Mouse (Mus musculus) left cerebral cortex, adult 6 months (tissue): ENCODE results near the gene Ngrn. TPM values are rescaled to one million over a fixed set of nuclear protein-coding genes. Genes with fewer than 3 reads are reported as not detected.

Source experiments
- long read RNA-seq, 2 experiments: library from polyadenylated mRNA; unstranded; transcript quantifications; one replicate each; pipeline ENCODE4 v2.0.0; 2019 to 2020
- polyA plus RNA-seq: library from polyadenylated mRNA; unstranded; fragments of <200 nt; fragmentation: Nextera tagmentation; gene quantifications from 2 replicates; pipeline ENCODE4 v1.2.3, GENCODE M21; 2021

Gene Ngrn
- 52.0 and 58.3 TPM in 2 replicates for polyA plus RNA-seq
- long read RNA-seq, experiment 1, transcript Ngrn-202 (2 exons, 1,709 nt), result major isoform, 209 of 259 reads
- long read RNA-seq, experiment 1, transcript Ngrn-201 (3 exons, 1,317 nt), result minor isoform, 46 of 259 reads
- long read RNA-seq, experiment 1, partial matches to known transcripts, result 2 of 259 reads
- long read RNA-seq, experiment 1, other reads (novel, unspliced or antisense), result 2 of 259 reads
- long read RNA-seq, experiment 2, transcript Ngrn-202 (2 exons, 1,709 nt), result major isoform, 45 of 85 reads
- long read RNA-seq, experiment 2, transcript Ngrn-201 (3 exons, 1,317 nt), result minor isoform, 33 of 85 reads
- long read RNA-seq, experiment 2, partial matches to known transcripts, result 5 of 85 reads
- long read RNA-seq, experiment 2, other reads (novel, unspliced or antisense), result 2 of 85 reads

GRCm38 (mm10) chr7:80260625-80261371, at the start of gene Ngrn:
Gene Ngrn, plus strand, starts transcription at chr7:80261215.

DNA sequence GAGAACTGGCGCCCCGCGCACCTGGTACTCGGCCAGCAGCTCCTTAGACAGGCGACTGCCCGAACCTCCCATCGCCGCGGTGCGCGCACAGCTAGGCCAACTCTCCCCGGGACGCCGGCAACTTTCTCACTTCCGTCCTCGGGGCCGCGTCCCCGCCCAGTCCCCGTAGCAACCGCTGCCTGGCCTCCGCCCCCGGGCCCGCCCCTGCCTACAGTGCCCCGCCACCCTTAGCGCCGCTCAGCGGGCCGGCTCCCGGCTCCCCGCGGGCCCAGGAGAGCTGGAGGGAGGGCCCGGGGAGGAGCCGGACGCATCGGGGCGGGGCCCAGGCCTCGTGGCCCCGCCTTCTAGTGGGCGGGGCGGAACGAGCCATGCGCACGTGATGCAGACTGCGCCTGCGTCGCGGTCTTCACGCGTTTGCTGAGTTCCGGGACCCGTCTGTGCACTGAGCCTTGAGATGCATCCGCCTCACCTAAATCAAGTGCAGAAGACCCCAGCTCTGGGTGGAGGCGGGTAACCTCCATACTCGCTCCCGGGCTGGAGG, 28.5 kb upstream of the Ngrn start, which contains the start of the genes Cib1 and Gdpgp1:
Cib1 (minus strand) TSS at position 325 of the 541 bp plus-strand sequence.
Gdpgp1 (plus strand) TSS at position 377 of the 541 bp plus-strand sequence.

GRCm38 (mm10) chr7:80246148-80246721, 14.8 kb upstream of the Ngrn start, which contains the start of gene Ttll13:
Gene Ttll13, plus strand, starts transcription at chr7:80246376.

DNA sequence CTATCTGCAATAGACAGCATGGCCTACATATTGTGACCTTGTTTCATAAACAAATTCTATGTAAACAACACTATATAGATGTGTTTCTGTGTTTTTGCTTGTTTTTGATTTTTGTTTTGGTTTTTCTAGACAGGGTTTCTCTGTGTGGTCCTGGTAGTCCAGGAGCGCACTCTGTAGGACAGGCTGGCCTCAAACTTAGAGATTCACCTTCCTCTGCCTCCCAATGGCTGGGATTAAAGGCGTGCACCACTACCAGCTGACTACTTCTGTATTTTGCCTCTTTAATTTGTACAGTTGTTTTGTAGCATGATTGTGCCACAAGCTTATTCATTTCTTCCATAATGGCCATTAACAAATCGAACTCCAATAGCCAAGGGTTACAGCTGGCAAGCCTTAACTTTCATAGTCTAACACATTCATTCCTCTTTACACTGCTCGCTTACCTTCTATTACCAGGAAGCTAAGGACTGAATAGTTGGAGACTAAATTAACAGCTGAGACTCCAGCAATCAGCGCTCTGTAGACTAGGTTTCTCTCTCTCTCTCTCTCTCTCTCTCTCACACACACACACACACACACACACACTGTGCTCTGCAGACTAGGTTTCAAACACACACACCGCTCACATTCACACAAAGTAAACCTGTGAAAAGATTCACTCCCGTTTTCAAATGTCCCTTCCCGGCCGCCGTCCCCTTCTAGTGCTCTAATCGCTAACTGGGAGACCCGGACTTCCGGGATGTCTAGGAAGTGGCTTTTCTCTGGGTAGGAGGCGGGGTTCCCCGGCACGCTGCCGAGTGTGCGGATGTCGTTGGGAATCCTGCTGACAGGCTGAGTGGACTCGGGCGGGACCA, 8.1 kb downstream of the Ngrn start, which contains the start of gene Vps33b:
Vps33b (plus strand) TSS at position 753 of the 854 bp plus-strand sequence.

DNA sequence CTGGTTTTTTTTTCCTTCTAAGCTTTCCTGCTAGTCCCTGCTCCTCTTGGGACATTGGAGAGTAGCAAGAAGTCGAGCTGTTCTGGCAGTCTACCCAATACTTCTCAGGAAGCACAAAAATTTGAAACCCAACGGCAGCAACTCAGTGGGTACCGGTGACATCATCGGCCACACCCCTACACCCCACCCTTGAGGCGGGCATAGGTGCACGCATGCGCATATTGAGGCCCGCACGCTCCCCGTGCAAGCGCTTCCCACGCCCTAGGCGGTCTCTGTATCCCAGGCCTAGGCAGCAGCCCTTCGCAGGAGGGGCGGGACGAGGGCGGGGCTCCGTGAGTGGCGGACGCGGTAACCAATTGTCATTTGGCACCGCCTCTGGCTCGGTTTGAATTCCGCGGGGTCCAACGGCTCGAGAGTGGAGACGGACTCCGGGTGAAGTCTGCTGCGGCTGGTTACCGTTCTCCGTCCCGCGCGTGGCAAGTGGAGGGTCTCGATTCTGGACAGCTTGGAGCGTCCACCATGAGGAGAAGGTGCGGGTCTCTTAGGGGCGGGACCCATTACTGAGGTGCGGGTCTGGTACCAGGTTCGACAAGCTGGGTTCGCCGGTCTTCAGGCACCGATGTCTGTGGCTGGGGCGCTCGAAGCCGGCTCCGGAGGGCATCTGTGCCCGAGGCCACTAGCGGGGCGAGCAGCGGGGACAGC, 33.2 kb downstream of the Ngrn start, which contains the start of gene Prc1:
Prc1 (plus strand) TSS at position 389 of the 702 bp plus-strand sequence.

Other genes with a start within 250 kb of the Ngrn start
- 3.2 and 3.6 TPM in 2 replicates for gene Zfp710, start 236.4 kb upstream of the Ngrn start, polyA plus RNA-seq
- gene Idh2, start 145.8 kb upstream of the Ngrn start, polyA plus RNA-seq, result 40.1 and 55.6 TPM in 2 replicates
- 8.1 and 11.0 TPM in 2 replicates for gene Sema4b, start 74.4 kb upstream of the Ngrn start, polyA plus RNA-seq
- gene Cib1, start 28.4 kb upstream of the Ngrn start, polyA plus RNA-seq, result 53.8 and 63.6 TPM in 2 replicates
- 5.7 and 5.9 TPM in 2 replicates for gene Gdpgp1, start 28.4 kb upstream of the Ngrn start, polyA plus RNA-seq
- gene Ttll13, start 14.8 kb upstream of the Ngrn start, polyA plus RNA-seq, result 1.7 and 1.9 TPM in 2 replicates
- 11.1 and 11.4 TPM in 2 replicates for gene Vps33b, start 8.4 kb downstream of the Ngrn start, polyA plus RNA-seq
- gene Prc1, start 33.2 kb downstream of the Ngrn start, polyA plus RNA-seq, result 1.1 and 1.3 TPM in 2 replicates
- 0.92 and 1.1 TPM in 2 replicates for gene Rccd1, start 63.2 kb downstream of the Ngrn start, polyA plus RNA-seq
- 11.1 and 11.6 TPM in 2 replicates for gene Unc45a, start 79.8 kb downstream of the Ngrn start, polyA plus RNA-seq
- gene Hddc3, start 81.9 kb downstream of the Ngrn start, polyA plus RNA-seq, result 32.9 and 39.4 TPM in 2 replicates
- 12.0 and 14.3 TPM in 2 replicates for gene Man2a2, start 110.2 kb downstream of the Ngrn start, polyA plus RNA-seq
- gene Fes, start 126.7 kb downstream of the Ngrn start, polyA plus RNA-seq, result 0.83 and 0.92 TPM in 2 replicates
- 1.5 and 4.3 TPM in 2 replicates for gene Furin, start 144.2 kb downstream of the Ngrn start, polyA plus RNA-seq